Mouse (Mus musculus): Measurements from ENCODE around the gene Plod1. TPM values are rescaled to one million over a fixed set of nuclear protein-coding genes. Genes with fewer than 3 reads are reported as not detected.

Plod1 gene
- total RNA-seq, 1 experiment, result 26.2 TPM

DNA sequence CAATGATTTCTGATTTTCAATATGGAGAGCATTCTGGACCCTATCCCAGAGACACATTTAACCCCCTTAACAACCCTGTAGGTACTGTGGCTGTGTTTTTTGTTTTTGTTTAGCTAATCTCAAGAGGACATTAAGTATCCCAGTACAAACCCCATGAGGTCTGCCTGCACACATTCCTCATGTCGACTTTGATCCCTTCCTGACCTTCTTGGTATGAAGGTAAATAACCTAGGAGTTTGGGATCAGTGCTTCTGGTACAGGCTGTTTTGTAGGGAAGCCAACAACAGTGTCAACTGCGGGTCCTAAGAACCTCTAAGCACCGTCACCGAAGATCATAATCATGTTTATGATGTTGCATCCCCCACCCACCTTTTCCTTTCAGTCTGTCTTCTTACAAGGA, 41.2 kb upstream of the Plod1 start:
- no peak for DNase-seq (ENCODE audit: low read depth, low spot score)
- TF ChIP-seq CHD2 (IDR thresholded peaks at IDR 0.05; ENCODE audit: low read depth, low read length) (no peak), ZNF384 (IDR thresholded peaks at IDR 0.05; ENCODE audit: low read depth, low read length) (no peak), ZC3H11A (IDR thresholded peaks at IDR 0.05; ENCODE audit: borderline replicate concordance, low read depth, low read length) (no peak), MAFK (IDR thresholded peaks at IDR 0.05; ENCODE audit: insufficient read depth, low read depth, low read length) (no peak), HCFC1 (IDR thresholded peaks at IDR 0.05; ENCODE audit: borderline replicate concordance, insufficient read depth, low read length) (no peak)
- H3K4me3 ChIP-seq (ENCODE audit: insufficient read depth in 1 of 2, low read depth in 1 of 2, low read length in 2 of 2, poor library complexity in 1 of 2, severe bottlenecking in 1 of 2), result no peak overlapping the region
- in situ Hi-C loops (cut with MboI; ENCODE audit: low sequenced_read_pairs in 2 of 2, unreplicated experiment in 2 of 2), result no loop called here
- H3K9me3 ChIP-seq (ENCODE audit: control insufficient read depth, insufficient read depth, low read depth, low read length), result no peaks in the 10 kb centered on the region
- no peak overlapping the region for H3K27ac ChIP-seq (ENCODE audit: insufficient read depth, low read depth, low read length, poor library complexity, severe bottlenecking)
- no peak overlapping the region for H3K9ac ChIP-seq (ENCODE audit: insufficient read depth, low read depth, low read length, poor library complexity, severe bottlenecking)
- H3K36me3 ChIP-seq (ENCODE audit: control insufficient read depth, insufficient read depth, low read length, poor library complexity, severe bottlenecking), result no peaks in the 10 kb centered on the region
- no peaks in the 10 kb centered on the region for H3K4me1 ChIP-seq (ENCODE audit: control insufficient read depth in 2 of 2, insufficient read depth in 2 of 2, low read length in 2 of 2, poor library complexity in 1 of 2)

DNA sequence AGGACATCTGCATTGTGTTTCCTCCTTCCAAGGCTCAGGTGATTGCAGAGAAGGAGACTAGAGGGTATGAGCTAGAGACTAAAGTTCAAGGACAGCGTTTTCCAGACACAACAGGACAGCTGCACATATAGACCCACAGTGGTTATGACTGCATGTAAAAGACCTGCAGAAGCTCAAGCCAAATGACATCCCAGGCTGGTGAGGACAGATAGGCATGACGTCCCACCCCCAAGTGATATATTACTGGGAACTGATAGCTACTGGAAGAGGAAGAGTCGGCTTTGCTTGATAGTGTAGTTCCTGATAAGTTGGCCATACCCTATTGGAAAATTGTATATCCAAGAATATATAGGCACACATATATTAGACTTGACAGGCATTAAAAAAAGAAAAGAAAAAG, 39.7 kb upstream of the Plod1 start:
- no peaks in the 10 kb centered on the region for H3K9me3 ChIP-seq (ENCODE audit: control insufficient read depth, insufficient read depth, low read depth, low read length)
- no peak overlapping the region for H3K9ac ChIP-seq (ENCODE audit: insufficient read depth, low read depth, low read length, poor library complexity, severe bottlenecking)
- no peak overlapping the region for H3K27ac ChIP-seq (ENCODE audit: insufficient read depth, low read depth, low read length, poor library complexity, severe bottlenecking)
- H3K4me1 ChIP-seq (ENCODE audit: control insufficient read depth in 2 of 2, insufficient read depth in 2 of 2, low read length in 2 of 2, poor library complexity in 1 of 2), result no peaks in the 10 kb centered on the region
- H3K4me3 ChIP-seq (ENCODE audit: insufficient read depth in 1 of 2, low read depth in 1 of 2, low read length in 2 of 2, poor library complexity in 1 of 2, severe bottlenecking in 1 of 2), result no peak overlapping the region
- TF ChIP-seq CHD2 (IDR thresholded peaks at IDR 0.05; ENCODE audit: low read depth, low read length) (no peak), HCFC1 (IDR thresholded peaks at IDR 0.05; ENCODE audit: borderline replicate concordance, insufficient read depth, low read length) (no peak), MAFK (IDR thresholded peaks at IDR 0.05; ENCODE audit: insufficient read depth, low read depth, low read length) (no peak), ZNF384 (IDR thresholded peaks at IDR 0.05; ENCODE audit: low read depth, low read length) (no peak), ZC3H11A (IDR thresholded peaks at IDR 0.05; ENCODE audit: borderline replicate concordance, low read depth, low read length) (no peak)
- no peak for DNase-seq (ENCODE audit: low read depth, low spot score)
- in situ Hi-C loops (cut with MboI; ENCODE audit: low sequenced_read_pairs in 2 of 2, unreplicated experiment in 2 of 2), result no loop called here
- H3K36me3 ChIP-seq (ENCODE audit: control insufficient read depth, insufficient read depth, low read length, poor library complexity, severe bottlenecking), result no peaks in the 10 kb centered on the region

DNA sequence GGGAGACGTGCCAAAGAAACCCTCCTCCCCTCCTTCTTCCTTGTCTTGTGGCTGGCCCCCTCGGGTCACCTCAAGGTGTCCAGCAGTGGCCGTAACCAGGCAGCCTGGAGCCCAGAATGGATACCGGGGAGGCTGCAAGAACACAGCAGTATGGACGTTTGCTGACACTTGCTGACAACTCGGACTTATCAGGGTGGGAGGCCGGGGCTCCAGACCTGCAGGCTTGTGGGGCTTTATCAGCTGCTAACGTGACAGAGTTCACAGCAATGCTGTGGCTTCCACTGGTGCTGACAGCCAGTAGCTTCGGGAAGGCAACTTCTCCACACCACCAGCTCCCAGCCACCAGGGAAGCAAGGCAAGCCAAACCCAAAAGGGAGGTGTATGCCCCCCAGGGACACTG, 32.8 kb upstream of the Plod1 start:
- TF ChIP-seq ZNF384 (IDR thresholded peaks at IDR 0.05; ENCODE audit: low read depth, low read length), result no peak
- TF ChIP-seq CHD2 (IDR thresholded peaks at IDR 0.05; ENCODE audit: low read depth, low read length), result no peak
- no peak for TF ChIP-seq HCFC1 (IDR thresholded peaks at IDR 0.05; ENCODE audit: borderline replicate concordance, insufficient read depth, low read length)
- no peak for TF ChIP-seq MAFK (IDR thresholded peaks at IDR 0.05; ENCODE audit: insufficient read depth, low read depth, low read length)
- TF ChIP-seq ZC3H11A (IDR thresholded peaks at IDR 0.05; ENCODE audit: borderline replicate concordance, low read depth, low read length), result no peak
- Histone ChIP-seq H3K27ac (ENCODE audit: insufficient read depth, low read depth, low read length, poor library complexity, severe bottlenecking) (no peak overlapping the region), H3K4me3 (ENCODE audit: insufficient read depth in 1 of 2, low read depth in 1 of 2, low read length in 2 of 2, poor library complexity in 1 of 2, severe bottlenecking in 1 of 2) (no peak overlapping the region), H3K4me1 (ENCODE audit: control insufficient read depth in 2 of 2, insufficient read depth in 2 of 2, low read length in 2 of 2, poor library complexity in 1 of 2) (peaks cover 0 to 2% of the 10 kb centered on the region in 2 experiments; a peak in 1 of 4 replicates), H3K9me3 (ENCODE audit: control insufficient read depth, insufficient read depth, low read depth, low read length) (no peaks in the 10 kb centered on the region), H3K9ac (ENCODE audit: insufficient read depth, low read depth, low read length, poor library complexity, severe bottlenecking) (no peak overlapping the region), H3K36me3 (ENCODE audit: control insufficient read depth, insufficient read depth, low read length, poor library complexity, severe bottlenecking) (no peaks in the 10 kb centered on the region)
- no peak for DNase-seq (ENCODE audit: low read depth, low spot score)
- in situ Hi-C loops (cut with MboI; ENCODE audit: low sequenced_read_pairs in 2 of 2, unreplicated experiment in 2 of 2), result no loop called here

DNA sequence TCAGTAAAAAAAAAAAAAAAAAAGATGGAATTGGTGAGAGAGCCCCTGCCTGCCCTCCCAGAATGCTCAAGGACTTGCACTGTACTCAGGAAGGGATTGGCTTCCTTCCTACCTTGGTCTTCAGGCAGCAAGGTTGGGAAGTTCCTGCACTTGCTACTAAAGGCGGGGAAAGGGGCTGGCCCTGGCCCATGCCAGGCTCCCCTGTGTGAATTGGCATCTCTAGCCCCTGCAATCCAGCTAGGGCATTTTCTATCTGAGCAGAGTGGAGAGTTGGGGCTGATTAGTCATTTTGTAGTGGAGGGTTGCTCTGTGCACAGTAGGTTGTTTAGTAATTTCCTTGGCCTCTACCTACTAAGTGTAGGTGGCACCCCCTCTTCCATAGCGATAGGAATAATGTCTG, 32.2 kb upstream of the Plod1 start:
- H3K4me3 ChIP-seq (ENCODE audit: insufficient read depth in 1 of 2, low read depth in 1 of 2, low read length in 2 of 2, poor library complexity in 1 of 2, severe bottlenecking in 1 of 2), result no peak overlapping the region
- DNase-seq (ENCODE audit: low read depth, low spot score), result no peak
- no peaks in the 10 kb centered on the region for H3K36me3 ChIP-seq (ENCODE audit: control insufficient read depth, insufficient read depth, low read length, poor library complexity, severe bottlenecking)
- TF ChIP-seq ZNF384 (IDR thresholded peaks at IDR 0.05; ENCODE audit: low read depth, low read length), result no peak
- no peak for TF ChIP-seq MAFK (IDR thresholded peaks at IDR 0.05; ENCODE audit: insufficient read depth, low read depth, low read length)
- no peak for TF ChIP-seq CHD2 (IDR thresholded peaks at IDR 0.05; ENCODE audit: low read depth, low read length)
- no peak for TF ChIP-seq ZC3H11A (IDR thresholded peaks at IDR 0.05; ENCODE audit: borderline replicate concordance, low read depth, low read length)
- TF ChIP-seq HCFC1 (IDR thresholded peaks at IDR 0.05; ENCODE audit: borderline replicate concordance, insufficient read depth, low read length), result no peak
- peaks cover 0 to 2% of the 10 kb centered on the region in 2 experiments; a peak in 1 of 4 replicates for H3K4me1 ChIP-seq (ENCODE audit: control insufficient read depth in 2 of 2, insufficient read depth in 2 of 2, low read length in 2 of 2, poor library complexity in 1 of 2)
- no peak overlapping the region for H3K9ac ChIP-seq (ENCODE audit: insufficient read depth, low read depth, low read length, poor library complexity, severe bottlenecking)
- no peak overlapping the region for H3K27ac ChIP-seq (ENCODE audit: insufficient read depth, low read depth, low read length, poor library complexity, severe bottlenecking)
- H3K9me3 ChIP-seq (ENCODE audit: control insufficient read depth, insufficient read depth, low read depth, low read length), result no peaks in the 10 kb centered on the region
- in situ Hi-C loops (cut with MboI; ENCODE audit: low sequenced_read_pairs in 2 of 2, unreplicated experiment in 2 of 2), result no loop called here

DNA sequence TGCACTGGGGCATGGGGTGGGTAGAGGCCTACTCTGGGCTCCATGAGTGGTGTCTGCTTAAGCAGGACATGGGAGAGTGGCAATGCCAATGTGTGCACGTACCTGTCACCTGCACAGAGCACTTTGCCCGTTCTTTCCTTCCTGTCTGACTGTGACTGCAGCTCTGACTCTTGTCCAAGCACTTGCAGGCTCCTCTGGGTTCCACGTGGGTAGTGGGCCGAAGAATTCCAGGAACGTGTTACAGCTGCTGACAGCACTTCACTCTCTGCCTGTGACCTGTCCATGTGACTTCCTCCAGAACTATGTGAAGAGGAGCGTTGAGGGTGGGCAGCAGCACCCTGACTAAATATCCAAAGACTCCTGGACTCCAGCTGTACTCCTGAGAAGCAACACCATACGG, 29.1 kb upstream of the Plod1 start:
- no peaks in the 10 kb centered on the region for H3K9me3 ChIP-seq (ENCODE audit: control insufficient read depth, insufficient read depth, low read depth, low read length)
- no peak overlapping the region for H3K9ac ChIP-seq (ENCODE audit: insufficient read depth, low read depth, low read length, poor library complexity, severe bottlenecking)
- no peak overlapping the region for H3K4me3 ChIP-seq (ENCODE audit: insufficient read depth in 1 of 2, low read depth in 1 of 2, low read length in 2 of 2, poor library complexity in 1 of 2, severe bottlenecking in 1 of 2)
- TF ChIP-seq MAFK (IDR thresholded peaks at IDR 0.05; ENCODE audit: insufficient read depth, low read depth, low read length) (no peak), ZNF384 (IDR thresholded peaks at IDR 0.05; ENCODE audit: low read depth, low read length) (no peak), ZC3H11A (IDR thresholded peaks at IDR 0.05; ENCODE audit: borderline replicate concordance, low read depth, low read length) (no peak), CHD2 (IDR thresholded peaks at IDR 0.05; ENCODE audit: low read depth, low read length) (no peak), HCFC1 (IDR thresholded peaks at IDR 0.05; ENCODE audit: borderline replicate concordance, insufficient read depth, low read length) (no peak)
- peaks cover 0 to 2% of the 10 kb centered on the region in 2 experiments; a peak in 1 of 4 replicates for H3K4me1 ChIP-seq (ENCODE audit: control insufficient read depth in 2 of 2, insufficient read depth in 2 of 2, low read length in 2 of 2, poor library complexity in 1 of 2)
- H3K27ac ChIP-seq (ENCODE audit: insufficient read depth, low read depth, low read length, poor library complexity, severe bottlenecking), result no peak overlapping the region
- in situ Hi-C loops (cut with MboI; ENCODE audit: low sequenced_read_pairs in 2 of 2, unreplicated experiment in 2 of 2), result no loop called here
- DNase-seq (ENCODE audit: low read depth, low spot score), result no peak
- no peaks in the 10 kb centered on the region for H3K36me3 ChIP-seq (ENCODE audit: control insufficient read depth, insufficient read depth, low read length, poor library complexity, severe bottlenecking)
